Mouse (Mus musculus): Measurements from ENCODE around the gene Slc4a8.

DNA sequence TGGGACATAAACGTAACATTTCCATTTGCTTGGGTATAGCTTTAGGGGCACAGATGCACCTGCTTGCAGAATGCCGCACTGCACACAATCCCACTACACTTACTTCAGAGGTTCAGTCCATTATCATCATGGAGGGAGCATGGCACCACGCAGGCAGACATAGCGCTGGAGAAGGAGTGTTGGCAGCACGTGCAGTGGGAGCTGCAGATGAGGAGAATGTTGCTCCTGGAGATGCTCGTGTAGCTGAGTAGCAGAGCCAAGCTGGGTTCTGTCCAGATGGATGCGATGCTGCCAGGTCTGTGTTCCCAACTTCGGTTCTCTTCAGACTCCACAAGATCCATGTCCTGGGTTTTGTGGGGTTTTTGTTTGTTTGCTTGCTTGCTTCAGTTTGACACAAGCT, 64.5 kb downstream of the Slc4a8 start:
- no peak for TF ChIP-seq CTCF (IDR thresholded peaks at IDR 0.05; ENCODE audit: low read depth)
- no peak for TF ChIP-seq EP300 (optimal IDR thresholded peaks at IDR 0.05)
